Mouse (Mus musculus) heart, embryonic 12.5 days (tissue): ENCODE measurements around the gene Btaf1. TPM values are rescaled to one million over a fixed set of nuclear protein-coding genes. Genes with fewer than 3 reads are reported as not detected.

Experiments
- ATAC-seq: fragments of 200-750 bp; cut with Nextera tagmentation; 2 replicates; pipeline ENCODE4 v1.8.0; 2017; ENCODE audit warnings: moderate TSS enrichment, moderate library complexity; ENCODE audit not compliant: insufficient number of reproducible peaks, low FRiP score
- H3K27ac ChIP-seq: fragments of 300-500 bp; sonication (generic); 2 replicates; pipeline ENCODE4 v1.5.1; 2016; ENCODE audit warnings: mild to moderate bottlenecking, moderate library complexity; ENCODE audit not compliant: poor library complexity, severe bottlenecking
- H3K27me3 ChIP-seq: fragments of 300-500 bp; sonication (generic); replicated peaks from 2 replicates; pipeline ENCODE4 v1.6.1; 2016; ENCODE audit warnings: mild to moderate bottlenecking, moderate library complexity
- H3K36me3 ChIP-seq: fragments of 300-500 bp; sonication (generic); 2 replicates; pipeline ENCODE4 v1.6.1; 2016; ENCODE audit warnings: mild to moderate bottlenecking, moderate library complexity
- H3K4me1 ChIP-seq: fragments of 300-500 bp; sonication (generic); replicated peaks from 2 replicates; pipeline ENCODE4 v1.6.1; 2016; ENCODE audit warnings: mild to moderate bottlenecking
- H3K4me2 ChIP-seq: fragments of 300-500 bp; sonication (generic); 2 replicates; pipeline ENCODE4 v1.6.1; 2016; ENCODE audit warnings: mild to moderate bottlenecking, moderate library complexity
- H3K4me3 ChIP-seq: fragments of 300-500 bp; sonication (generic); 2 replicates; pipeline ENCODE4 v1.5.1; 2016; ENCODE audit warnings: mild to moderate bottlenecking
- H3K9ac ChIP-seq: fragments of 300-500 bp; sonication (generic); 2 replicates; pipeline ENCODE4 v1.6.1; 2016; ENCODE audit warnings: mild to moderate bottlenecking, moderate library complexity
- H3K9me3 ChIP-seq: fragments of 300-500 bp; sonication (generic); replicated peaks from 2 replicates; pipeline ENCODE4 v1.6.1; 2016; ENCODE audit warnings: mild to moderate bottlenecking, moderate library complexity
- WGBS: fragments of 180-500 bp; shearing (Covaris S2); methylation state at CpG from one replicate; pipeline ENCODE4 v1.1.7; 2016; 5-methylcytosine and 5-hydroxymethylcytosine counted together
- polyA plus RNA-seq: library from polyadenylated mRNA; unstranded; fragments of >200 nt; fragmentation: Nextera tagmentation; extraction: Ambion mirVana; gene quantifications from 2 replicates; pipeline ENCODE4 v1.2.1, GENCODE M21; 2016

Btaf1 gene
- polyA plus RNA-seq, 1 experiment from 2014 or later, result 13.8 TPM

DNA sequence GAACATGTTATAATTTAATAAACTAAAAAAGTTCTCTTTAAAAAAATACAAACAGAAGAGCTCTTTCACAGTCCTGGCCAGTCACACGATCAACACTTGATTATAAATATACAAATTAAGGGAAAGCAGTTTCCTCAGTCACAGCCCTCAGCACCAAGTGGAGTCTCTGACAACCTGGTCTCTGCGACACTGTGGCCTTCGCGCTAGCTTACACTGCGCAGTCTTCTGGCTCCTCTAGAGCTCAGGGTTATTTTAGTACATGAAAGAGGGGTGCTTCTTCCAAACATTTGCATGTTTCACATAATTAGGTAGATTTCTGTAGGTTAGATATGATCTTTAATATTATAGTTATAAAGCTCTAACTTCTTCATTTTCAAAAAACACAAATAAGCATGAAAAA is 96.3 kb downstream of the Btaf1 start:
- Histone ChIP-seq H3K27me3 (no peaks in the 10 kb centered on the region), H3K4me1 (peaks cover 34% of the 10 kb centered on the region), H3K9ac (no peak overlapping the region), H3K4me3 (no peak overlapping the region), H3K27ac (no peak overlapping the region), H3K4me2 (no peak overlapping the region), H3K36me3 (peaks cover 8% of the 10 kb centered on the region), H3K9me3 (no peaks in the 10 kb centered on the region; the same call in 1 of the 2 replicates)
- WGBS, result 89% methylated on average over 5 of the region's 5 CpGs
- ATAC-seq, result no peak

DNA sequence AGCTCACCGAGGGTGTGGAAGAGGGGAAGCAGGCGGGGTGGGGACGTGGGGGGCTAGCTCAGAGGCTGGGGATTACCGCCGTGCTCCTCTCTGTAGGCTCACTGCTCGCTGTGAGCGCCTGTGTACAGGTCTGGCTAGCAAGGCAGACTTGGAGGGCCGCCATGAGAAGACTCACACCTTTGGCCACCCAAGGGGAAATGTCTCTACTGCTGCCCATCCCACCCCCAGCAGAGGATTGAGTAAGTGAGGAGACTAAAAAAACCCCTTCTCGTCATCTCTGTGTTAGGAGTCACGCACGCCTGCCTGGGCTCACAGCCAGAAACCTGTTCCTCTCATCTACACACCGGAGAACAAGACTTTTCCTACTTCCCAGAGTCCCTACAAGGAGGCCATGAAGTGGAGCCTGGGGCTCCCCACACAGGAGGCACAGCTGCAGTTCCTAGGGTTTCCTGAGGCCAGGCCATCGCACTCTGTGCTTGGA is 100.0 kb downstream of the Btaf1 start:
- no peak overlapping the region for H3K9ac ChIP-seq
- H3K27ac ChIP-seq, result no peak overlapping the region
- WGBS, result 67% methylated on average over 13 of the region's 13 CpGs
- H3K36me3 ChIP-seq, result peaks cover 8% of the 10 kb centered on the region
- H3K4me3 ChIP-seq, result no peak overlapping the region
- H3K9me3 ChIP-seq, result no peaks in the 10 kb centered on the region
- no peaks in the 10 kb centered on the region for H3K27me3 ChIP-seq
- H3K4me2 ChIP-seq, result no peak overlapping the region
- H3K4me1 ChIP-seq, result peaks cover 20% of the 10 kb centered on the region
- ATAC-seq, result peak; percentile 37; the same call in 1 of the 2 replicates

DNA sequence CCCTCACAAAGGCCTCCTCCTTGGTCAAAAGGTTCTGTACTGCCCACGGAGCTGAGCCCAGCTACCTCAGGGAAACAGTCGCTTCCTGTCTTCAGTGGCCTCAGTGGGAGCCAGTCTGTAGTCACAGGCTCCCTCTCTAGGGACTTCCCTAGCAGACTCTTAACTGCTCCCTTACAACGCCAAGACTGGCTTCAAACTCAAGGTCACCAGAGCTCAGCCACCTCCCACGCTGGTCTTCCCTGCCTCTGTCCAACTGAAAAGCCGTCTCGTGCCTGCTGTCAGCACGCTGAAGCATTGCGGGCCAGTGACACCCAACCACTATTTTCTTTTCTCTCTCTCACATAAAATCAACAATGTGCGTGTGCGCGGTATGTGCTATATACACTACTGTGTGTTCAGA is 100.5 kb downstream of the Btaf1 start:
- H3K4me1 ChIP-seq, result peaks cover 21% of the 10 kb centered on the region
- H3K9me3 ChIP-seq, result no peaks in the 10 kb centered on the region
- H3K4me3 ChIP-seq, result no peak overlapping the region
- peaks cover 8% of the 10 kb centered on the region for H3K36me3 ChIP-seq
- WGBS, result 50% methylated on average over 11 of the region's 11 CpGs
- no peaks in the 10 kb centered on the region for H3K27me3 ChIP-seq
- H3K4me2 ChIP-seq, result no peak overlapping the region
- H3K27ac ChIP-seq, result no peak overlapping the region; the same call in 1 of the 2 replicates
- ATAC-seq, result 0 out of 2 replicates have a peak, but pooled peaks have one; percentile 41
- no peak overlapping the region for H3K9ac ChIP-seq

DNA sequence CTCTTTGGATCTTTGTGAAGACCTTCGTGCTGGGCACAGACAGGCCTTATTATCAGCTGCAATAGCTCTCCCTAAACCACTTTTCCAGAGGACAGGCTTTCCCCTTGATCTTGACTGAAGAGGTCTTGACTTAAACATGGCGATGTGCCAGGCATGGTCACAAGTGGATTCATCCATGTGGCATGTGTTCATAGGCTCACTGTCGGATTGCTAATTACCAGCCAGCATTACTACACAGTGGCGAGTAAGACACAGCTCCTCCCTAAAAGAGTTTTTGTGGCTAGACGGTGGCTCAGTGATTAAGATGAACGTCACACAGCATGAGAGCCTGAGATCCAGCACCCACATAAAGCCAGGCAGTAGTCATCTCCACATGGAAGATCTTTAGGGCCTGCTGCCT is 103.9 kb downstream of the Btaf1 start:
- WGBS, result 83% methylated on average over 6 of the region's 6 CpGs
- peaks cover 1% of the 10 kb centered on the region for H3K36me3 ChIP-seq
- no peak overlapping the region for H3K27ac ChIP-seq
- no peaks in the 10 kb centered on the region for H3K9me3 ChIP-seq
- ATAC-seq, result no peak
- no peak overlapping the region for H3K9ac ChIP-seq
- peaks cover 25% of the 10 kb centered on the region for H3K4me1 ChIP-seq
- no peak overlapping the region for H3K4me3 ChIP-seq
- H3K4me2 ChIP-seq, result no peak overlapping the region
- H3K27me3 ChIP-seq, result no peaks in the 10 kb centered on the region

DNA sequence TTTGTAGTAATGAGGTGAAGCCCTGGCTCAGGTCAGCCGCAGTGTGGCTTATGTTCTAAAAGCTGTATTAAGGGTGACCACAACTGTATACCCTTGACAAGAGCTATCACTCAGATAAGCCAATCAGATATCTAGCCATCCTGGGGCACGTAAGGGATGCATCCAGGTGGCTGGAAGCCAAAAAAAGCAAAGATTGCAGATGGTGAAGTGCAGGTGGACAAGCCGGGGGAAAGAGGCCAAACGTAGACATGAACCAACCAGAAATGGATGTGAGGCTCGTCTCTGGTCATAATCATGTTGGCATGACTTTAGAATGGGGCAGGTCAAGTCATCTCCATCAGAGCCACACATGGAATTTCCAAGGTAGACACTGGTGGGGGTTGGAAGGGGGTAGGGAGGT is 105.6 kb downstream of the Btaf1 start:
- H3K9ac ChIP-seq, result no peak overlapping the region
- 74% methylated on average over 5 of the region's 5 CpGs for WGBS
- H3K36me3 ChIP-seq, result no peaks in the 10 kb centered on the region; the same call in 1 of the 2 replicates
- no peak for ATAC-seq
- H3K4me1 ChIP-seq, result peaks cover 18% of the 10 kb centered on the region
- H3K4me2 ChIP-seq, result no peak overlapping the region
- no peaks in the 10 kb centered on the region for H3K27me3 ChIP-seq
- no peak overlapping the region for H3K27ac ChIP-seq
- H3K4me3 ChIP-seq, result no peak overlapping the region
- no peaks in the 10 kb centered on the region for H3K9me3 ChIP-seq

DNA sequence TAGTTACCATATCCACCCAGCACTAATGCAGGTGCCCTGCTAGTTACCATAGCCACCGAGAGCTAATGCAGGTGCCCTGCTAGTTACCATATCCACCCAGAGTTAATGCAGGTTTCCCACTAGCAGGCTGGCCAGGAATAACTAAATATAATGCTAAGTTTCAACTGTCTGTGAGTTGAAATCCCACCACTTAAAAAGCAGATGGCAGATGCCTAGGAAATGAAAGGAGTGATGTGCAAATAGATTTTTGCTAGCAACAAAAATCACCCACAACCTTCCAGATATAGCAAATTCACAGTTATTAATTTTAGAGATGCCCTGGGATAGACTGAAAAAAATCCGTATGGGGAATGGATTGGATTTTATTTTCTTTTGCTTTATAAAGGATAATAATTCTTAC is 106.5 kb downstream of the Btaf1 start:
- no peaks in the 10 kb centered on the region for H3K27me3 ChIP-seq
- H3K27ac ChIP-seq, result no peak overlapping the region
- no peak overlapping the region for H3K4me2 ChIP-seq
- ATAC-seq, result no peak
- H3K36me3 ChIP-seq, result no peaks in the 10 kb centered on the region; the same call in 1 of the 2 replicates
- H3K9ac ChIP-seq, result no peak overlapping the region
- H3K4me3 ChIP-seq, result no peak overlapping the region
- H3K9me3 ChIP-seq, result no peaks in the 10 kb centered on the region
- WGBS, result 73% methylated on average over 2 of the region's 2 CpGs
- peaks cover 13% of the 10 kb centered on the region for H3K4me1 ChIP-seq

DNA sequence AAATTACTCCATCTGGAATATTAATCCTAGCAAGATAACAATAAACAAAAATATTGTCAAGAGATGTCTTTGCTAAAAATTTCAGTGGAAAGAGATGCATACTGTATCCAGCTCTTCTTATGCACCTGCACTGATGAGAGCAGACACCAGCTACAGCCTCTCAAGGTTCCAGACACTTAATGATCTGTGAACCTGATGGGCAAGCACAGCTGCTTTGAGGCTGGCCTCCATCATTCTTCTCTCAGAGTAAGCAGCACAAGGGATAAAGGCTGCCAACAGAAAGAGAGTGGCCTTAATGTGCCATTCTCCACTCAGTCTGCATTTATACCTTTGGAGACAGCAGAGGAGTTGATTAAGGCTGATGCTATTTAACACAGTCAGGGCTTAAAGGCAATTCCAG is 115.0 kb downstream of the Btaf1 start:
- Histone ChIP-seq H3K27ac (no peak overlapping the region), H3K9ac (no peak overlapping the region), H3K4me3 (no peak overlapping the region), H3K36me3 (no peaks in the 10 kb centered on the region; the same call in 1 of the 2 replicates), H3K9me3 (no peaks in the 10 kb centered on the region), H3K4me2 (no peak overlapping the region), H3K27me3 (no peaks in the 10 kb centered on the region), H3K4me1 (peaks cover 8% of the 10 kb centered on the region)
- ATAC-seq, result no peak

DNA sequence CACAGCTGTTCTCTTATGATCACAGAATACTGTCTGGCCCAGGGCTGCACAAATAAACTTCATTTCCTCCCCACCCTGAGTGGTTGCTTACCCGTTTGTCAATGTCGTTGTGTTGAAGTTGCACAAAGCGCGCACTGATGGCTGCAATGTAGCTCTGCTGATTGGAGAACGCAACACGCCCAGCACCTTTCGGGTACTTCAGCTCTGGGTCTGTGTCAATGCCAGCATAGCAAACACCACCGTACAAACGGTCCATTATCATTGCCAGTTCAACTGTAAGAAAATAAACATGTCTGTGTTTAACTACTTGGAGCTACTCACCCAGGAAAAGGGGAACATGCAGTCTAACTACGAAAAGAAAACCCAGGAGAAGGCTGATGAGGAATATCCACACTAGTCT is 118.6 kb downstream of the Btaf1 start:
- no peak overlapping the region for H3K4me2 ChIP-seq
- no peak overlapping the region for H3K27ac ChIP-seq
- peaks cover 3% of the 10 kb centered on the region; the same call in 1 of the 2 replicates for H3K36me3 ChIP-seq
- no peaks in the 10 kb centered on the region for H3K4me1 ChIP-seq
- H3K27me3 ChIP-seq, result no peaks in the 10 kb centered on the region
- ATAC-seq, result no peak
- WGBS, result 85% methylated on average over 10 of the region's 10 CpGs
- no peak overlapping the region for H3K4me3 ChIP-seq
- H3K9me3 ChIP-seq, result no peaks in the 10 kb centered on the region
- H3K9ac ChIP-seq, result no peak overlapping the region

DNA sequence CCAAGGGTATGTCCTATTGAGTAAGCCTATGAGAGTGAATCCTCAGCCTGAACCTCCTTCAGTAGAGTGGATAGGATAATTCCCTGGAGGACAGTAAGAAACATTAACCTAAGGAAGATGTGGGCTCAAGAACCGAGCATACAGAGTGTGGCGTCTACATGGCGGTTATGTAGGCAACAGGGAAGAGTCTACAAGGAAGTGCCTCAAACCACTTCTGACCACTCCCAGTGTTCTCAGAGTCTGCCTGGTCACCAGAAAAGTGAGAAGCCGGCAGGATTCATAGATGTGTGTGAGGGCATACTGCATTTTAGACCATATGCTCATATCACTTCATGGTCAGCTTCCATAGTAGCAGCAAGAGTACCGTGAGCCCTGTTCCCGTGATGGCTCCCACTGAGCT is 122.6 kb downstream of the Btaf1 start:
- Histone ChIP-seq H3K4me2 (no peak overlapping the region), H3K4me3 (no peak overlapping the region), H3K4me1 (no peaks in the 10 kb centered on the region), H3K9ac (no peak overlapping the region), H3K36me3 (peaks cover 3% of the 10 kb centered on the region; the same call in 1 of the 2 replicates), H3K9me3 (no peaks in the 10 kb centered on the region), H3K27ac (no peak overlapping the region), H3K27me3 (no peaks in the 10 kb centered on the region)
- 89% methylated on average over 6 of the region's 6 CpGs for WGBS
- no peak for ATAC-seq

DNA sequence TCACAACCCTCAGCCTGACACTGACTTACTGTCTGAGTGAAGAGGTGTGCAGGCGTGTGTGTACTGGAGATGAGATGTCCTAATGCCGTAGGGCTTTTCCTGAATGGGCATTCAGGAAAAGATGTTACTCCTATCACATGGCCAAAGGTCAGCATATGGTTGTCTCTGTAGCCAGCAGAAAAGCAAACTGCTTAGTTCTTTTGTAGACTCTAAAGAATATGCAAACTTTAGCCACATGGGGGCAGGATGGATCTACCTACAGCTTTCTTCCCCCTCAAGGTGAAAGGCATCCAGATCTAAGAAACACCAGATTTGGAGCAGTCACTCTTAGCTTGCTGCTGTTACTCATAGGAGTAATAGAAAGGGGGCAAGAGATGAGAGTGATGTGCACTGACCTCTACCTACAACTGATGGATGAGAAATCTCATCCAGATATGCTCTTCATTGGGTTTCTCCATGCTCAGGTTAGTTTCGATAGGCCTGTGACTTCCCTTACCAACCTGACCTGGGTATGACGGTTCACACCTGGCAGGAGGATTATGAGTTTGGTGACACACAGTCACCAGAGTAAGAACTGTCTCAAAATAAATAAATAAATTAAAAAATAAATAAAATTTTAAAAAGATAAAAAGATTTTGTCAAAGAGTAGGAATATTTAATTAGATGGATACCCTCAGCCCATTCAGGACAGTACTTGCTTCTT is 124.9 kb downstream of the Btaf1 start:
- Histone ChIP-seq H3K9me3 (no peaks in the 10 kb centered on the region), H3K36me3 (0 out of 2 replicates have a peak, but pooled peaks cover 3% of the 10 kb centered on the region), H3K4me3 (no peak overlapping the region), H3K4me2 (no peak overlapping the region), H3K4me1 (no peaks in the 10 kb centered on the region), H3K27me3 (no peaks in the 10 kb centered on the region), H3K27ac (no peak overlapping the region), H3K9ac (no peak overlapping the region)
- ATAC-seq, result no peak
- 67% methylated on average over 4 of the region's 4 CpGs for WGBS

DNA sequence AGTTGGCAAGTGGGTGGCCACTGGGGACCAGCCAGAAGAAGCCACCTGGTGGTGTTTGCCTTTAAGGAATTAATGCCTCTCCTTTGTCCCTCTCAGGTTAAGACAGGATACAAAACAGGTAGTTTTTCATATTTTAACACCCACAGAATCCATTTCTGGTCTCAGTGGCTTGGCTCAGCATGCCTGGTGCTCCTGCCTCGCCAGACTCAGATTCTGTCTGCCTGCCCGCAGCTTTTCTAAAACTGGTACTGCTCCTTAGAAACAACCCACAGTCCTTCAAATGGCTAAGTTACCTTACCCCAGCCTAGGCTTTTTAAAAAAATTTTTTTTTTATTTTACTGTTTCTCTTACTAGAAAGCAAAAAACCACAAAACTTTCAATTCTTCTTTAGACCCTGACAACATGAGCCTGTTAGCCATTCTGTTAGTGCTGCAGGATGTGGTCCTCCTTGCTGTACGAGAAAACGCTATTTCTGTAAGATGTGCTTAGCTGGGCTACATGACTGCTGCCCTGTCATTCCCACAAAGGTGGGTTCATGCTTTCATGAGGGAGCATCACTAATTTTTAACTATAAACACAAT is 130.2 kb downstream of the Btaf1 start:
- Histone ChIP-seq H3K9ac (no peak overlapping the region), H3K27me3 (no peaks in the 10 kb centered on the region), H3K4me1 (peaks cover 14% of the 10 kb centered on the region), H3K4me3 (no peak overlapping the region), H3K9me3 (no peaks in the 10 kb centered on the region), H3K27ac (no peak overlapping the region), H3K4me2 (no peak overlapping the region), H3K36me3 (no peaks in the 10 kb centered on the region)
- no peak for ATAC-seq
- WGBS, result 78% methylated on average over 4 of the region's 4 CpGs
